Mouse (Mus musculus): ENCODE data around the gene Pknox1. TPM values are rescaled to one million over a fixed set of nuclear protein-coding genes. Genes with fewer than 3 reads are reported as not detected.
A peak's percentile ranks its signal among the peaks of the same experiment; 100 is the strongest.
"Not testable (repeated sequence)": the region's sequence is repeated elsewhere in the genome, so short reads cannot be mapped to it uniquely, and the experiment has no call there.

Gene Pknox1
- total and polyA plus RNA-seq, 2 experiments from 2014 or later = 18.5 to 30.6 TPM

GRCm38 (mm10) chr17:31525816-31526215 lies 38.7 kb upstream of the Pknox1 start:
- H3K27ac ChIP-seq (ENCODE audit: low read depth, low read length) = no peak overlapping the region
- H3K36me3 ChIP-seq (ENCODE audit: insufficient read depth) = peaks cover 21% of the 10 kb centered on the region
- no peak for DNase-seq
- H3K9me3 ChIP-seq (ENCODE audit: low read length) = no peaks in the 10 kb centered on the region
- no peak overlapping the region for H3K9ac ChIP-seq
- 94% methylated on average over 3 of the region's 3 CpGs for WGBS
- ATAC-seq = no peak
- no peak overlapping the region for H3K4me3 ChIP-seq (ENCODE audit: low read depth, low read length)
- H3K27me3 ChIP-seq (ENCODE audit: insufficient read depth, low read length) = no peaks in the 10 kb centered on the region
- no peak overlapping the region for H3K4me2 ChIP-seq (ENCODE audit: low read depth)
- peaks cover 14% of the 10 kb centered on the region for H3K4me1 ChIP-seq (ENCODE audit: insufficient read depth)
- no peak for TF ChIP-seq CTCF (IDR thresholded peaks at IDR 0.05; ENCODE audit: low read depth)

GRCm38 (mm10) chr17:31529314-31529713 lies 35.2 kb upstream of the Pknox1 start:
- no peak overlapping the region for H3K4me2 ChIP-seq (ENCODE audit: low read depth)
- TF ChIP-seq CTCF (IDR thresholded peaks at IDR 0.05; ENCODE audit: low read depth) = peak; percentile 69
- H3K36me3 ChIP-seq (ENCODE audit: insufficient read depth) = peaks cover 25% of the 10 kb centered on the region
- no peaks in the 10 kb centered on the region for H3K9me3 ChIP-seq (ENCODE audit: low read length)
- 23% methylated on average over 15 of the region's 15 CpGs for WGBS
- no peak overlapping the region for H3K4me3 ChIP-seq (ENCODE audit: low read depth, low read length)
- no peak overlapping the region for H3K9ac ChIP-seq
- DNase-seq = peak; percentile 81
- no peaks in the 10 kb centered on the region for H3K27me3 ChIP-seq (ENCODE audit: insufficient read depth, low read length)
- 0 out of 2 replicates have a peak, but pooled peaks cover 3% of the 10 kb centered on the region for H3K4me1 ChIP-seq (ENCODE audit: insufficient read depth)
- no peak overlapping the region for H3K27ac ChIP-seq (ENCODE audit: low read depth, low read length)
- peak; percentile 85; the same call in 1 of the 2 replicates for ATAC-seq

DNA sequence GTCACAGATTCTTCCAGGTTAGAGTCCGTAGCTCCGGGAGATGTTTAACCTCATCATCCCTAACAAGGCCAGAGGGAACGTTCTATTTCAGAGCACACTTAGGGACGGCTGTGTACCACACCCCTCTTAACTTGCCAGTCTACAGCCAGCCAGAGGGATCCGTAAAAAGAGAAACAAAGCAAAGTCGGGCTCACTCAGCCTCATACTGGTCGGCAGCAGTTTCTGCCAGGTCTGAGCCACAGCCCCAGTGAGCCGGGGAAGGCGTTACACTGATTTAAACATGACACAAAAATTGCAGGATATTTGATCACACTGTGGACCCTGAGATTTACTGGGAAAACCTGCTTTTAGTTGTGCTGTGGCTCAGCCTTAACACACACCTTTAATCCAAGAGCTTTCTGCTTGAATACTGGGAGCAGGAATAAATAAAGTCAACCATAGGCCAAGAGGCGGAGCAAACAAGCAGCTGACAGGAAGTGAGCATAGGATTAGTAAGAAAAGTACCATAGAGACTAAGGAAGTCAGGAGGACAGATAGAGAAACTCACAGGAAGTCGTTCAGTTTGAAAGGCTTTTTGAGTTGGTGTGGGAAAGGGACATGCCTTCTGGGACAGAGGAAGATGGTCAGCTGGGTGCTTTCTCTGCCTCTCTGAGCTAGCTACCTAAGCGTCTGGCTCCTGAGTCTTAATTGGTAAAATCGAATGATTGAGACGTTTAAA lies 32.9 kb upstream of the Pknox1 start:
- no peaks in the 10 kb centered on the region for H3K9me3 ChIP-seq (ENCODE audit: low read length)
- TF ChIP-seq CTCF (IDR thresholded peaks at IDR 0.05; ENCODE audit: low read depth) = no peak
- H3K9ac ChIP-seq = no peak overlapping the region
- peaks cover 25% of the 10 kb centered on the region for H3K36me3 ChIP-seq (ENCODE audit: insufficient read depth)
- peaks cover 16% of the 10 kb centered on the region for H3K4me1 ChIP-seq (ENCODE audit: insufficient read depth)
- no peak overlapping the region for H3K4me2 ChIP-seq (ENCODE audit: low read depth)
- ATAC-seq (no peak), DNase-seq (no peak)
- H3K4me3 ChIP-seq (ENCODE audit: low read depth, low read length) = no peak overlapping the region
- no peaks in the 10 kb centered on the region for H3K27me3 ChIP-seq (ENCODE audit: insufficient read depth, low read length)
- H3K27ac ChIP-seq (ENCODE audit: low read depth, low read length) = no peak overlapping the region
- 90% methylated on average over 14 of the region's 14 CpGs for WGBS

DNA sequence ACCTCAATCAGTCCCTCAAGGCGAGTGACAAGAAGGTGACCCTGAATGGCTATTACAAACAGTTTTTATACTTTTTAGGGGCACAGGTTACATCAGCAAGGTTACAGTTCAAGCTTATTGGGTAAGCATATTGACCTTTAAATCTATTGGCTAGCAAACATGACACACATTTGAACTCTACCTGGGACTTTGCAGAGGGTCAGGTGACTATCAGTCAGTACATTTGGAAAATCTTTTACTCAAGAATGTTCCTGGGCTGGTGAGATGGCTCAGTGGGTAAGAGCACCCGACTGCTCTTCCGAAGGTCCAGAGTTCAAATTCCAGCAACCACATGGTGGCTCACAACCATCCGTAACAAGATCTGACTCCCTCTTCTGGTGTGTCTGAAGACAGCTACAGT lies 32.2 kb upstream of the Pknox1 start:
- H3K9me3 ChIP-seq (ENCODE audit: low read length); H3K4me3 ChIP-seq (ENCODE audit: low read depth, low read length); H3K9ac ChIP-seq; H3K27ac ChIP-seq (ENCODE audit: low read depth, low read length); ATAC-seq; H3K27me3 ChIP-seq (ENCODE audit: insufficient read depth, low read length); H3K4me2 ChIP-seq (ENCODE audit: low read depth); DNase-seq: not testable (repeated sequence)
- H3K4me1 ChIP-seq (ENCODE audit: insufficient read depth) = peaks cover 16% of the 10 kb centered on the region
- peaks cover 18% of the 10 kb centered on the region for H3K36me3 ChIP-seq (ENCODE audit: insufficient read depth)
- 98% methylated on average over 3 of the region's 4 CpGs for WGBS

- no peak for TF ChIP-seq CTCF (IDR thresholded peaks at IDR 0.05; ENCODE audit: low read depth)
- no peak for DNase-seq
- WGBS = 60% methylated on average over 4 of the region's 4 CpGs
- ATAC-seq = peak; percentile 1; the same call in 1 of the 2 replicates
- Histone ChIP-seq H3K4me1 (ENCODE audit: insufficient read depth) (peaks cover 13% of the 10 kb centered on the region), H3K4me2 (ENCODE audit: low read depth) (0 out of 2 replicates have a peak overlapping the region, but pooled peaks have one; percentile 29), H3K36me3 (ENCODE audit: insufficient read depth) (peaks cover 4% of the 10 kb centered on the region), H3K9me3 (ENCODE audit: low read length) (no peaks in the 10 kb centered on the region), H3K9ac (no peak overlapping the region), H3K27me3 (ENCODE audit: insufficient read depth, low read length) (no peaks in the 10 kb centered on the region), H3K27ac (ENCODE audit: low read depth, low read length) (peak overlapping the region; percentile 93), H3K4me3 (ENCODE audit: low read depth, low read length) (no peak overlapping the region)
Measured at GRCm38 (mm10) chr17:31535358-31535757, 29.2 kb upstream of the Pknox1 start.

GRCm38 (mm10) chr17:31535871-31536629 lies 28.5 kb upstream of the Pknox1 start:
- peaks cover 13% of the 10 kb centered on the region for H3K4me1 ChIP-seq (ENCODE audit: insufficient read depth)
- H3K27ac ChIP-seq (ENCODE audit: low read depth, low read length) = peak overlapping the region; percentile 93
- ATAC-seq (peak; percentile 96), DNase-seq (peak; percentile 89)
- 5% methylated on average over 8 of the region's 8 CpGs for WGBS
- no peak overlapping the region for H3K4me3 ChIP-seq (ENCODE audit: low read depth, low read length)
- H3K4me2 ChIP-seq (ENCODE audit: low read depth) = peak overlapping the region; percentile 29
- no peak for TF ChIP-seq CTCF (IDR thresholded peaks at IDR 0.05; ENCODE audit: low read depth)
- peaks cover 2% of the 10 kb centered on the region for H3K36me3 ChIP-seq (ENCODE audit: insufficient read depth)
- H3K9ac ChIP-seq = 0 out of 2 replicates have a peak overlapping the region, but pooled peaks have one; percentile 39
- H3K27me3 ChIP-seq (ENCODE audit: insufficient read depth, low read length) = no peaks in the 10 kb centered on the region
- H3K9me3 ChIP-seq (ENCODE audit: low read length) = no peaks in the 10 kb centered on the region

- H3K9me3 ChIP-seq (ENCODE audit: low read length) = no peaks in the 10 kb centered on the region
- ATAC-seq = no peak
- DNase-seq = no peak
- no peaks in the 10 kb centered on the region for H3K27me3 ChIP-seq (ENCODE audit: insufficient read depth, low read length)
- H3K36me3 ChIP-seq (ENCODE audit: insufficient read depth) = no peaks in the 10 kb centered on the region
- TF ChIP-seq CTCF (IDR thresholded peaks at IDR 0.05; ENCODE audit: low read depth) = no peak
- peaks cover 10% of the 10 kb centered on the region for H3K4me1 ChIP-seq (ENCODE audit: insufficient read depth)
- no peak overlapping the region for H3K4me2 ChIP-seq (ENCODE audit: low read depth)
- 40% methylated on average over 3 of the region's 3 CpGs for WGBS
- H3K4me3 ChIP-seq (ENCODE audit: low read depth, low read length) = no peak overlapping the region
- H3K27ac ChIP-seq (ENCODE audit: low read depth, low read length) = peak overlapping the region; percentile 40; the same call in 1 of the 2 replicates
- H3K9ac ChIP-seq = no peak overlapping the region
Measured at GRCm38 (mm10) chr17:31540101-31540500, 24.4 kb upstream of the Pknox1 start.
